Mouse (Mus musculus) right cerebral cortex, postnatal 25 days (tissue): ENCODE results near the gene Rps27rt.
"Not testable (repeated sequence)": the region's sequence is repeated elsewhere in the genome, so short reads cannot be mapped to it uniquely, and the experiment has no call there.

ENCODE experiments used
- DNase-seq: peaks from one replicate; pipeline ENCODE4 v3.0.0; 2022

Rps27rt gene

DNA sequence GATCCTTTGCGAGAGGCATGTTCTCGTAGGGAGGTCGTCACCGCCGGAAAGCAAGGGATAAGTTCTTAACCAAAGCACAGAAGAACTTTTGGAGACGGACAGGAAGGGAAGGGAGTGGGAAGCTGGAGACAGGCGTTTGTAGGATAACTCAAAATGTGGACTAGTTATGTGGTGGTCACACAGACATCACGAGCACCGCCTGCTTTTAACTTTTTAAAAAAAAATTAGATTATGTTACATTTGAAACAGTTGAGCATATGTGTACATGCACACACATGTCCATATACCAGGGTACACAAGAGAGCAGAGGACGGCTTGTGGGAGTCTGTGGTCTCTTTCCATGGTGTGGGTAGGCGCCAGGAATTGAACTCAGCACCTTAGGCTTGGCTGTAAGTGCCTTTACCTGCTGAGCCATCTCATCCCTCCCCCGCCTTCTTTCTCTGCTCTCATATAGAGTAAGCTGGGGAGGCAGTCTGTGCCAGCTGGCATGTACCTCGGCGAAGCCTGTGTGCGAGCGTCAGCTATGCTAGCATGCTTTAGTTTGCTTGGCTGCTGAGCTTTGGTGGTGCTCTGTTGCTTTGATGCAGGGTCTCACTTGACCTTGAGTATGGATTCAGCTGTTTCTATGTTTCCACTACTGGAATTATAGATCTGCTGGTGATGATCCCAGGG is at the start of gene Rps27rt:
Gene Rps27rt (minus strand): TSS at position 51 of the 672 bp plus-strand sequence.
- no peak for DNase-seq

- not testable (repeated sequence) for DNase-seq
Measured at GRCm38 (mm10) chr9:115031046-115031445, 48.5 kb upstream of the Rps27rt start.

GRCm38 (mm10) chr9:115030581-115030980 is 48.0 kb upstream of the Rps27rt start:
- no peak for DNase-seq

DNA sequence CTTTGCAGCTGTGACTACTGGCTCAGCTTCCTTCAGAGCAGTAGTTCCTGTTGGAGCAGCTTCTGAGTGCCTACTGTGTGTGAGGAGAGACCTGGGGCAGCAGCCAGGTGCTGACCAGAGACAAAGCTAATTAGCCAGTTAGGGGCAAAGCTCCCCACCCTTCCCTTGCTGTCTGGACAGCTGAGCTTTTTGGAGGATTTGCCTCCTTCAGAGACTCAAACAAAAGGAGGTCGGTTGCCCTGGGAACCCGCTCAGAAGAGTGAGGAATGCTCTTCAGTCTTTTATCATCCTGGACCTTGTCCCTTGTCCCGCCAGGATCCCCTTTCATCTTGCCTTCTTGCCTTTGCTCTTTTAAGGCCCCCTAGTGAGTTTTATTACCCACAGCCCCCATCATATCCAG is 46.8 kb upstream of the Rps27rt start:
- no peak for DNase-seq

DNA sequence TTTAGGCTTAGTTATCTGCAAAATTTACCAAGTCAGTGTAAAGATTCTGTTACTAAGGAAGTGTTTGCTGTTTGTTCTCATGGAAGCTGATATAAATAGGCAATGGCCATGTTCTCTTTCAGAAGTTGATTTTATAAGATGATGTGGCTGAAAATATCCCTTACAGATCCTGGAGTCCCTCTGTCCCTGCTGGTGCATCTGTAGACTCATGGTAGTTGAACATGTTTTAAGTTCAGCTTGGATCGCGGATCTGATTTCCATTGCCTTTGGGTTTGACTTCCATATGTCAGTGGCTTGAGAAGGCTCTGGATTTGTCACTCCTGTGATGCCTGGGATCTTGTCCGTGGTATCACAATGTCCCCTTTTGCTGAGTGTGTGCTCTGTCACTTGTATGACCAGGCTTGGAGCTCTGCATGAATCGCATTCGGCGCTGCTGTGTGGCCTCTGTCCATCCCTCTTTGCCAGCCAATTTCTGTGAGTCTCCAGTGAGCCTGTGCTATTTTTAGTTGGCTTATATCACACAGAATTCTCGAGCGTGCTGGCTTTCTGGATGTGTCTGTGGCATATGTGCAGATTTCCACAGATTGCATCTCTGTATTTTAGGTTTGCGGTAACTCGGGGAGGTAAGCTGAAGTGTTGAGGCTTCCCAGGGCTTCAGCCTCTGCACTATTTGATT is 41.3 kb upstream of the Rps27rt start:
- peak; percentile 62 for DNase-seq

DNA sequence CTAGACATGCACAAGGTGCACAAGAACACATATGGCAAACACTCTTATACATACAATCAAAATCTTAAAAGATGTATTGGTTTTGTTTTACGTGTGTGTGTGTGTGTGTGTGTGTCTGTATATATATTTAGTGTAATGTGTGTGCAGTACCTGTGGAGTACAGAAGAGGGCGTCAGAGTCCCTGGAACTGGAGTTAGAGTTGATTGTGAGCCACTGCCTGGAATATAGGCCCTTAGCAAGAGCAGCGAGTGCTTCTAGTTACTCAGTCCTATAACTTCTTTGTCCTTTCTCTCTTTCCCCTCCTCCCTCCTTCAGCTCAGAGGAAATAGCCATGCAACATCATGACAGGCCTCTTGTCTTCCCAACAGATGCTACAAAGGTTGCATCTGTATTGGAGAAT is 40.6 kb upstream of the Rps27rt start:
- no peak for DNase-seq

GRCm38 (mm10) chr9:115021419-115021818 is 38.9 kb upstream of the Rps27rt start:
- DNase-seq = no peak

- DNase-seq = no peak
Measured at GRCm38 (mm10) chr9:115020141-115020540, 37.6 kb upstream of the Rps27rt start.

GRCm38 (mm10) chr9:115012367-115012766 is 29.8 kb upstream of the Rps27rt start:
- DNase-seq = no peak

DNA sequence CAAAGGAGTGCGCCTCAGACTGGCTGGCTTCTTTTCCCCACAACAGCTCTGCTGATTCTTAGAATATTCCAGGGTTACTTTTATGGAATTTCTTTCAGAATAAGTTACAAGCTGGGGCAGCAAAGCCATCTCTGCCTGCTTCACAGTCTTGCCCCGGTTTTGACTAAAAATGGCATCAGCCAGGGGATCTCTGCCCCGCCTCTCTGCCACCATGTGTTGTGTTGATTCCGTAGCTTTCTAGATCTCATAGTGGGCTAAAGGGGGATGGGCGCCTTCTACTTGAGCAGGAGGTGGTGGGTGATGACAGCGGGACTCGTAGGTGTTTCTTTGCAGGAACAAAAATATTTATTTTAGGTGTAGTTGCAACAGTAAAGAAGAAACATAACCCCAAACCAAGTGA is 25.7 kb upstream of the Rps27rt start:
- peak; percentile 39 for DNase-seq

- no peak for DNase-seq
Measured at GRCm38 (mm10) chr9:115007776-115008175, 25.2 kb upstream of the Rps27rt start.

- DNase-seq = no peak
Measured at GRCm38 (mm10) chr9:115005446-115005845, 22.9 kb upstream of the Rps27rt start.

GRCm38 (mm10) chr9:114999771-115000146 is 17.2 kb upstream of the Rps27rt start:
- DNase-seq = no peak

DNA sequence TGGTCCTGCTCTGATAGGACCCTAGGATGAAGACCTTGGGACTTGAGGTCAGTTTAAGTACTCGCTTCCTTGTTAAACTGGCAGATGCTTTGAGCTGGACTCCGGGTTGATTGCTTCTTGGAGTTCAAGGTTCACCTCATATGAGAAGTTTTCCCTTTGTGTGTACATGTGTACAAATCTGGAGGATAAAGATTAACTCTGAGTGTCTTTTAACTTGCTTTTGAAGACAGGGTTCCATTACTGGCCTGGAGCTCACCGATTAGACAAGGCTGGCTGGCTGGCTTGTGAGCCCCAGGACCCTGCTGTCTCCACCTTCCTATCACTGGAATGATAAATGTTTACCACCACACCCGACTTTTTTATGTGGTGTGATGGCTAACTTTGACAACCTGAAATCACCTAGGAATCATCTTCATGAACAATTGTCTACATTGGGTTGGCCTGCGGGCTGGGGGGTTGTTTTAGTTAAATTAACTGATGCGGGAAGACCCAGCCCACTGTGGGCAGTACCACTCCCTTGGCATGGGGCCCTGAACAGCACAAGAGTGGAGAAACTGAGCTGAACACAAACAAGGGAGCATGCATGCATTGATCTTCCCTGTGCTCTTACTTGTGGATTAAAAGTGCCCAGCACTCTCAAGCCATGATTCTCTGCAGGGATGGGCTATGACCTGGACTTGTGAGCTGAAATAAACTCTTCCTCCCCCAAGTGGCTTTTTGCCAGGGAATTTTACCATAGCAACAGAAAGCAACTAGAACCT is 16.7 kb upstream of the Rps27rt start:
- DNase-seq = no peak

DNA sequence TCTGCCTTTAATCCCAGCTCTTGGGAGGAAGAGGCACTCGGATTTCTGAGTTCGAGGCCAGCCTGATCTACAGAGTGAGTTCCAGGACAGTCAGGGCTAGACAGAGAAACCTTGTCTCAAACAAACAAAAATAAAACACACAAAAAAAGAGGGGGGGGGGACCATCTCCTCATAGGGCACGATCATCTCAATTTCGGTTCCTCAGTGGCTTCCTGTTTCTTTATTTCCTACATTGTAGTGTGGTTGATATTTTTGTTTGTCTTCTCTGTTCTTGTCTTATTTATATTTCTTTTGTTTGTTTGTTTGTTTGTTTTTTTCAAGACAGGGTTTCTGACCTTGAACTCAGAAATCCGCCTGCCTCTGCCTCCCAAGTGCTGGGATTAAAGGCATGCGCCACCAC is 13.9 kb upstream of the Rps27rt start:
- DNase-seq = no peak

- no peak for DNase-seq
Measured at GRCm38 (mm10) chr9:114995716-114996115, 13.2 kb upstream of the Rps27rt start.

DNA sequence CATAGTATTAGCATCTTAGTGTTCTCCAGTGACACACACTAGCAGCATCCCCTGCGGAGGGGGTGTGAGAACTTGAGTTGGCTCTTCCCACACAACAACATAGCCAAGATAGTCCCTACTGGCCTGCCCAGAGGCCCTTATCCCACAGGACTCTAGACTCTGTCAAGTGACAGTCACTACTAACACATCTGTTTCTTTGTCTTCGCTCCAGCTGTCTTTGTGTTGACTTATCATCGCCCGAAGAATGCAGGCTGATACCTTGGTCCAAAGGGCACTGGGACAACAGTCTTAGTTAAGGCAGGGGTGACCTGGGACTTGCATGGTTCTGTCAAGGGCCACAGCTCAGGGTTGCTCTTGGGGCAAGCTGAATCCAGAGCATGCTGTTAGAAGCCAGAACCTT is 12.7 kb upstream of the Rps27rt start:
- no peak for DNase-seq

DNA sequence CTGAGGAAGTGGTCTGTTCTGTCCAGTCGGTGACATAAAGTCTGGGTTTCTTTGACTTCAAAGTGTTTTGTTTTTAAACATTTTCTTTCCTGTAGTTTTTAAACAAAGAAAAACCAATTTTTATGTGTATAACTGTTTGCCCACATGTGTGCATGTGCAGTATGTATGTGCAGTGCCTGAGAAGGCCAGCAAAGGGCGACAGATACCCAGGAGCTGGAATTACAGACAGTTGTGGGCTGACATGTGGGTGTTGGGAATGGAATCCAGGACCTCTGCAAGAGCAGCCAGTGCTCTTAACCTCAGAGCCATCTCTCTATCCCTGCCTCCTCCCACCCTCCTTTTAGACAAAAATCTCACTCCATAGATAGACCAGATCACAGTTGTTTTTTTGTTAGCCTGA is 10.0 kb upstream of the Rps27rt start:
- DNase-seq = no peak

- DNase-seq = no peak
Measured at GRCm38 (mm10) chr9:114990421-114990820, 7.9 kb upstream of the Rps27rt start.

DNA sequence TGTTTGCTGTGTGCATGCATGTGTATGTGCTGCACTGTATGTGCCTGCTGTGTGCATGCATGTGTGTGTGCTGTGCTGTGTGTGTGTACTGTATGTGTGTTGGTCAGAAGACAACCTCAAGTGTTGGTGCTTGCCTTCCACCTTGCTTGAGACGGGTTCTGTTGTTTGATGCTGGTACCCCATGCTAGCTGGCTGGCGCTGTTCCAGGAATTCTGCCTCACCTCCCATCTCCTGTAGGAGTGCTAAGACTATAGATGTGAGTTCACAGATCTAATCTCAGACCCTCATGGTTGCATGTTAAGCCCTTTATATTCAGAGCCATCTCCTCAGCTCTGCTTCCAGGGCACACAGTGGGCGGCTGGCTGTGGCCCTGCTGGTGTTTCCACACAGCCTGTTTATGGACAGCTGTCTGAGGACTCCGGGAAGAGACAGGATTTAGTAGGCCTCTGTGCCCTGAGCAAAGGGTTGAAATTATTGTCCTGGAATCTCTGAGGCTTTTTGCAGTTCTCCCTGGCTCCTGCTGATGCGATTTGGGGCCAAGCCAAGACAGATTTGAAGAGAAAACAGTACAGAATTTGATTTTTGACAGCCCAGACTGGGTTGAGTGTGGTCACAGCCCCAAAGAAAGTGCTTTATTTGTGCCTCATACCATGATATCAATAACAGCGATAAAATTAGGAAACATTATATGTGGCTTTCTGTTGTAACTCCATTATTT is 6.2 kb upstream of the Rps27rt start:
- DNase-seq = no peak

GRCm38 (mm10) chr9:114988029-114988428 is 5.5 kb upstream of the Rps27rt start:
- no peak for DNase-seq

DNA sequence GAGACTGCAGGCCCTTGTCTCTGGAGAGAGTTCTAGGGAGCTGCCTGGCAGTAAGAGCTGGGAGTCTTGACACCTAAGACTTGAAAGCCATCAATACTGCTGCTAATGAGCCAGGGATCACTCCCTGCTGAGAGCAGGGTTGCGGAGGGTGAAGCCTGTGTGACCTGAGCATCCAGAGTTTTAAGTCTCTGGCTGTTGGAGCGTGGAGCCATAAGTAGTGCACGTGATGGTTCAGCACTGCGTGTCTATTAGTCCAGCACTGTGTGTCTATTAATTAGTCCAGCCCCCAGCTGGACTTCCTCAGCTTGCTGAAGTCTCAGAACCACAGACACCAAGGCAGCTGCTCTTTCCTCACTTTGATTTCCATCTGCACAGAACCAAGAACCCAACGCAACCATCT is 3.8 kb upstream of the Rps27rt start:
- DNase-seq = no peak

GRCm38 (mm10) chr9:114985741-114986140 is 3.2 kb upstream of the Rps27rt start:
- no peak for DNase-seq
